In genomic region chr6:58603485-58604090, GRCm38 (mm10) we compare ENCODE assay signal across 8 mouse cellular contexts. TPM values are rescaled to one million over a fixed set of nuclear protein-coding genes. Genes with fewer than 3 reads are reported as not detected.
DNase-seq lines count a peak whose midpoint lies in the region; ATAC-seq and TF ChIP-seq lines count a peak whose summit lies in the region.
"Not testable (repeated sequence)": the region's sequence is repeated elsewhere in the genome, so short reads cannot be mapped to it uniquely, and the experiment has no call there.

No protein-coding gene starts in this region.

- not testable (repeated sequence) for H3K4me2 ChIP-seq in forebrain, embryonic 16.5 days (ENCODE audit: low read length); hindbrain, embryonic 14.5 days (replicated peaks); liver, embryonic 14.5 days (ENCODE audit: low read depth); midbrain, embryonic 15.5 days; stomach, embryonic 14.5 days (replicated peaks; ENCODE audit: low read depth, low read length)

- not testable (repeated sequence) for H3K9ac ChIP-seq in forebrain, embryonic 16.5 days (replicated peaks; ENCODE audit: low read depth, low read length); hindbrain, embryonic 14.5 days; liver, embryonic 14.5 days (replicated peaks); midbrain, embryonic 15.5 days; stomach, embryonic 14.5 days (replicated peaks; ENCODE audit: low read depth, low read length)

- not testable (repeated sequence) for H3K27ac ChIP-seq in forebrain, embryonic 16.5 days (ENCODE audit: low read length); hindbrain, embryonic 14.5 days; liver, embryonic 14.5 days; midbrain, embryonic 15.5 days; stomach, embryonic 14.5 days (ENCODE audit: low read length)

- H3K36me3 ChIP-seq in forebrain, embryonic 16.5 days (ENCODE audit: control insufficient read depth, insufficient read depth); hindbrain, embryonic 14.5 days (replicated peaks; ENCODE audit: control insufficient read depth, insufficient read depth); liver, embryonic 14.5 days (replicated peaks; ENCODE audit: control insufficient read depth, insufficient read depth, low read depth); midbrain, embryonic 15.5 days (replicated peaks); stomach, embryonic 14.5 days (ENCODE audit: control insufficient read depth, insufficient read depth, low read length): not testable (repeated sequence)

- peak; percentile 45; the same call in 1 of the 2 replicates for TF ChIP-seq CTCF in liver, embryonic 14.5 days (IDR thresholded peaks at IDR 0.05; ENCODE audit: low read depth)

- not testable (repeated sequence) for H3K4me1 ChIP-seq in forebrain, embryonic 16.5 days (replicated peaks; ENCODE audit: control insufficient read depth, insufficient read depth, low read length); hindbrain, embryonic 14.5 days (replicated peaks; ENCODE audit: control insufficient read depth, insufficient read depth, low read length); liver, embryonic 14.5 days (replicated peaks; ENCODE audit: control insufficient read depth in 2 of 2, insufficient read depth in 2 of 2, low read length in 1 of 2); midbrain, embryonic 15.5 days; stomach, embryonic 14.5 days (ENCODE audit: control insufficient read depth, insufficient read depth, low read length)

- H3K4me3 ChIP-seq in forebrain, embryonic 16.5 days (replicated peaks; ENCODE audit: low read length); hindbrain, embryonic 14.5 days (replicated peaks; ENCODE audit: low read length); liver, embryonic 14.5 days (ENCODE audit: insufficient read depth in 1 of 2, low read depth in 2 of 2, low read length in 2 of 2); midbrain, embryonic 15.5 days; stomach, embryonic 14.5 days (ENCODE audit: low read depth, low read length): not testable (repeated sequence)

- not testable (repeated sequence) for H3K27me3 ChIP-seq in forebrain, embryonic 16.5 days (replicated peaks; ENCODE audit: control insufficient read depth, insufficient read depth, low read length); hindbrain, embryonic 14.5 days (ENCODE audit: control insufficient read depth, insufficient read depth, low read length); liver, embryonic 14.5 days (ENCODE audit: control insufficient read depth, insufficient read depth, low read length); midbrain, embryonic 15.5 days (replicated peaks); stomach, embryonic 14.5 days (ENCODE audit: control insufficient read depth, insufficient read depth, low read length)

- DNase-seq in NIH3T3 (ENCODE audit: low read depth), result peak; percentile 72
- DNase-seq in cerebellum, postnatal 10 days, result peak; percentile 39 to 43
- peak; percentile 60 for DNase-seq in hindbrain, embryonic 14.5 days (ENCODE audit: low spot score)
- DNase-seq in kidney, postnatal 14 days, result peak; percentile 44
- DNase-seq in liver, embryonic 14.5 days (ENCODE audit: low read depth in 3 of 3, low spot score in 3 of 3), result not testable (repeated sequence)

- TF ChIP-seq EP300 in liver, embryonic 14.5 days (IDR thresholded peaks at IDR 0.05; ENCODE audit: low read depth), result not testable (repeated sequence)

- H3K9me3 ChIP-seq in forebrain, embryonic 16.5 days (ENCODE audit: control insufficient read depth, low read length); hindbrain, embryonic 14.5 days (ENCODE audit: control insufficient read depth, low read length); liver, embryonic 14.5 days (ENCODE audit: control insufficient read depth, low read length); midbrain, embryonic 15.5 days; stomach, embryonic 14.5 days (ENCODE audit: control insufficient read depth, low read depth, low read length): not testable (repeated sequence)

- ATAC-seq in forebrain, embryonic 16.5 days, result peak; percentile 69
- peak; percentile 57 for ATAC-seq in hindbrain, embryonic 14.5 days (ENCODE audit: low FRiP score)
- peak; percentile 26; the same call in 1 of the 2 replicates for ATAC-seq in liver, embryonic 14.5 days (ENCODE audit: insufficient read depth)
- ATAC-seq in midbrain, embryonic 15.5 days (replicated peaks), result peak; percentile 83
- peak; percentile 43 for ATAC-seq in stomach, embryonic 14.5 days (ENCODE audit: insufficient number of reproducible peaks, insufficient read depth, low FRiP score, low read depth)

- WGBS in forebrain, embryonic 16.5 days, result 84% methylated on average over 3 of the region's 3 CpGs
- WGBS in hindbrain, embryonic 14.5 days, result 77% methylated on average over 3 of the region's 3 CpGs
- WGBS in liver, embryonic 14.5 days (ENCODE audit: insufficient replicate concordance), result 47% methylated on average over 3 of the region's 3 CpGs
- WGBS in midbrain, embryonic 15.5 days, result 80% methylated on average over 3 of the region's 3 CpGs
- 63% methylated on average over 3 of the region's 3 CpGs for WGBS in stomach, embryonic 14.5 days

RNA-seq across cellular contexts. Expression of gene Abcg2, which starts 19.3 kb away (rescaled TPM):
- 33.5 and 36.8 TPM in 2 replicates for polyA plus RNA-seq in forebrain, embryonic 16.5 days (2015; fragmentation: Nextera tagmentation; extraction: Ambion mirVana)
- polyA plus RNA-seq in hindbrain, embryonic 14.5 days (2014; fragmentation: Nextera tagmentation; extraction: Ambion mirVana), result 38.9 and 40.9 TPM in 2 replicates
- polyA plus RNA-seq in liver, embryonic 14.5 days (2012; rRNA removed), result 49.2 and 66.5 TPM in 2 replicates
- polyA plus RNA-seq in liver, embryonic 14.5 days (2014; fragmentation: Nextera tagmentation; extraction: Ambion mirVana), result 166 and 171 TPM in 2 replicates
- 33.3 and 37.6 TPM in 2 replicates for polyA plus RNA-seq in midbrain, embryonic 15.5 days (2015; fragmentation: Nextera tagmentation; extraction: Ambion mirVana)
- 52.2 and 53.0 TPM in 2 replicates for polyA plus RNA-seq in stomach, embryonic 14.5 days (2014; fragmentation: Nextera tagmentation; extraction: Ambion mirVana)

Comparison
In these comparisons a context has a peak if more than half of its experiments do, and no peak if none do; other contexts are left out.
1. ATAC-seq: peak in every context shown above with its lines; median percentile 83 in midbrain, embryonic 15.5 days; 69 in forebrain, embryonic 16.5 days; 57 in hindbrain, embryonic 14.5 days; 43 in stomach, embryonic 14.5 days; 26 in liver, embryonic 14.5 days.